Mouse (Mus musculus): ENCODE results near the gene Bbs12. TPM values are rescaled to one million over a fixed set of nuclear protein-coding genes. Genes with fewer than 3 reads are reported as not detected.

The Bbs12 gene
- polyA plus RNA-seq, 1 experiment from 2014 or later = 4.0 TPM

GRCm38 (mm10) chr3:37353951-37354481, 41.7 kb downstream of the Bbs12 start:
- no peak overlapping the region for H3K9ac ChIP-seq
- no peak overlapping the region for H3K4me3 ChIP-seq (replicated peaks)
- no peak for DNase-seq
- peaks cover 20% of the 10 kb centered on the region for H3K4me1 ChIP-seq (replicated peaks)
- no peak overlapping the region for H3K27ac ChIP-seq
- peaks cover 20% of the 10 kb centered on the region for H3K27me3 ChIP-seq
- no peak for ATAC-seq (ENCODE audit: low read depth)
- WGBS (ENCODE audit: insufficient replicate concordance) = 72% methylated on average over 10 of the region's 10 CpGs
- H3K36me3 ChIP-seq = no peaks in the 10 kb centered on the region
- H3K9me3 ChIP-seq (replicated peaks) = no peaks in the 10 kb centered on the region
- H3K4me2 ChIP-seq = no peak overlapping the region

- Histone ChIP-seq H3K36me3 (no peaks in the 10 kb centered on the region), H3K9ac (no peak overlapping the region), H3K27me3 (peaks cover 20% of the 10 kb centered on the region), H3K4me3 (replicated peaks) (no peak overlapping the region), H3K9me3 (replicated peaks) (no peaks in the 10 kb centered on the region), H3K4me2 (no peak overlapping the region), H3K4me1 (replicated peaks) (peaks cover 13% of the 10 kb centered on the region), H3K27ac (no peak overlapping the region)
- ATAC-seq (ENCODE audit: low read depth) (no peak), DNase-seq (no peak)
- WGBS (ENCODE audit: insufficient replicate concordance) = 75% methylated on average over 1 of the region's 1 CpGs
Measured at GRCm38 (mm10) chr3:37354737-37355136, 42.4 kb downstream of the Bbs12 start.

- H3K27ac ChIP-seq = no peak overlapping the region
- DNase-seq = no peak
- peaks cover 15% of the 10 kb centered on the region for H3K27me3 ChIP-seq
- 55% methylated on average over 9 of the region's 9 CpGs for WGBS (ENCODE audit: insufficient replicate concordance)
- no peak overlapping the region for H3K9ac ChIP-seq
- H3K4me1 ChIP-seq (replicated peaks) = no peaks in the 10 kb centered on the region
- H3K9me3 ChIP-seq (replicated peaks) = no peaks in the 10 kb centered on the region
- H3K36me3 ChIP-seq = no peaks in the 10 kb centered on the region
- no peak overlapping the region for H3K4me3 ChIP-seq (replicated peaks)
- ATAC-seq (ENCODE audit: low read depth) = no peak
- no peak overlapping the region for H3K4me2 ChIP-seq
Measured at GRCm38 (mm10) chr3:37360729-37361128, 48.4 kb downstream of the Bbs12 start.

GRCm38 (mm10) chr3:37365144-37365543, 52.8 kb downstream of the Bbs12 start:
- ATAC-seq (ENCODE audit: low read depth) (no peak), DNase-seq (no peak)
- Histone ChIP-seq H3K27me3 (no peaks in the 10 kb centered on the region), H3K9ac (no peak overlapping the region), H3K27ac (no peak overlapping the region), H3K9me3 (replicated peaks) (no peaks in the 10 kb centered on the region), H3K4me2 (no peak overlapping the region), H3K4me1 (replicated peaks) (no peaks in the 10 kb centered on the region), H3K4me3 (replicated peaks) (no peak overlapping the region), H3K36me3 (no peaks in the 10 kb centered on the region)
- 49% methylated on average over 4 of the region's 4 CpGs for WGBS (ENCODE audit: insufficient replicate concordance)

- H3K27me3 ChIP-seq = no peaks in the 10 kb centered on the region
- no peaks in the 10 kb centered on the region for H3K36me3 ChIP-seq
- no peak overlapping the region for H3K9ac ChIP-seq
- no peak overlapping the region for H3K4me2 ChIP-seq
- 48% methylated on average over 3 of the region's 3 CpGs for WGBS (ENCODE audit: insufficient replicate concordance)
- H3K4me1 ChIP-seq (replicated peaks) = no peaks in the 10 kb centered on the region
- no peak overlapping the region for H3K4me3 ChIP-seq (replicated peaks)
- H3K27ac ChIP-seq = no peak overlapping the region
- no peaks in the 10 kb centered on the region for H3K9me3 ChIP-seq (replicated peaks)
- ATAC-seq (ENCODE audit: low read depth) = no peak
- no peak for DNase-seq
Measured at GRCm38 (mm10) chr3:37365976-37366375, 53.6 kb downstream of the Bbs12 start.

- Histone ChIP-seq H3K9me3 (replicated peaks) (0 out of 2 replicates have a peak, but pooled peaks cover under 1% of the 10 kb centered on the region), H3K9ac (no peak overlapping the region), H3K36me3 (no peaks in the 10 kb centered on the region), H3K4me2 (no peak overlapping the region), H3K27me3 (no peaks in the 10 kb centered on the region), H3K27ac (no peak overlapping the region), H3K4me1 (replicated peaks) (no peaks in the 10 kb centered on the region), H3K4me3 (replicated peaks) (no peak overlapping the region)
- no peak for ATAC-seq (ENCODE audit: low read depth)
- DNase-seq = no peak
- 35% methylated on average over 4 of the region's 4 CpGs for WGBS (ENCODE audit: insufficient replicate concordance)
Measured at GRCm38 (mm10) chr3:37366381-37367053, 54.2 kb downstream of the Bbs12 start.

- H3K9ac ChIP-seq = no peak overlapping the region
- no peaks in the 10 kb centered on the region for H3K36me3 ChIP-seq
- H3K4me2 ChIP-seq = no peak overlapping the region
- DNase-seq (no peak), ATAC-seq (ENCODE audit: low read depth) (no peak)
- no peak overlapping the region for H3K4me3 ChIP-seq (replicated peaks)
- no peaks in the 10 kb centered on the region for H3K4me1 ChIP-seq (replicated peaks)
- 54% methylated on average over 4 of the region's 4 CpGs for WGBS (ENCODE audit: insufficient replicate concordance)
- H3K9me3 ChIP-seq (replicated peaks) = 0 out of 2 replicates have a peak, but pooled peaks cover 4% of the 10 kb centered on the region
- no peaks in the 10 kb centered on the region for H3K27me3 ChIP-seq
- no peak overlapping the region for H3K27ac ChIP-seq
Measured at GRCm38 (mm10) chr3:37370407-37370806, 58.1 kb downstream of the Bbs12 start.

Other genes starting within 250 kb of the Bbs12 start
- gene Adad1, start 249.0 kb upstream of the Bbs12 start, polyA plus RNA-seq (2015; fragmentation: Nextera tagmentation; extraction: Ambion mirVana) = not detected in 2 replicates
- 0.13 TPM in 1 of 2 replicates, not detected in the other for gene Il2, start 186.6 kb upstream of the Bbs12 start, polyA plus RNA-seq (2015; fragmentation: Nextera tagmentation; extraction: Ambion mirVana)
- not detected in 2 replicates for gene Il21, start 79.9 kb upstream of the Bbs12 start, polyA plus RNA-seq (2015; fragmentation: Nextera tagmentation; extraction: Ambion mirVana)
- gene Cetn4, start 154 bp downstream of the Bbs12 start, polyA plus RNA-seq (2015; fragmentation: Nextera tagmentation; extraction: Ambion mirVana) = 2.1 and 3.0 TPM in 2 replicates
- gene Fgf2, start 35.8 kb downstream of the Bbs12 start, polyA plus RNA-seq (2015; fragmentation: Nextera tagmentation; extraction: Ambion mirVana) = 0.10 and 0.13 TPM in 2 replicates
- gene Spata5, start 107.3 kb downstream of the Bbs12 start, polyA plus RNA-seq (2015; fragmentation: Nextera tagmentation; extraction: Ambion mirVana) = 26.2 and 31.0 TPM in 2 replicates
- gene Nudt6, start 107.7 kb downstream of the Bbs12 start, polyA plus RNA-seq (2015; fragmentation: Nextera tagmentation; extraction: Ambion mirVana) = 5.4 and 6.2 TPM in 2 replicates

Measured in liver, embryonic 13.5 days (tissue).